Mouse (Mus musculus): Measurements from ENCODE around the gene Adrm1. TPM values are rescaled to one million over a fixed set of nuclear protein-coding genes. Genes with fewer than 3 reads are reported as not detected.

The Adrm1 gene
- polyA plus RNA-seq, 1 experiment: not detected

GRCm38 (mm10) chr2:180174121-180174520 is 2.8 kb downstream of the Adrm1 start:
- TF ChIP-seq CTCF (IDR thresholded peaks at IDR 0.05; ENCODE audit: insufficient read depth, low read depth, low read length) (no peak), POLR2A (IDR thresholded peaks at IDR 0.05; ENCODE audit: insufficient read depth, low read depth, low read length) (no peak)
- Histone ChIP-seq H3K4me3 (ENCODE audit: insufficient read depth, low read depth, low read length) (no peak overlapping the region), H3K4me1 (ENCODE audit: control insufficient read depth, insufficient read depth, low read length) (peaks cover 25% of the 10 kb centered on the region), H3K27ac (ENCODE audit: insufficient read depth, low read depth, low read length) (no peak overlapping the region)
- WGBS: 85% methylated on average over 5 of the region's 5 CpGs

- 88% methylated on average over 7 of the region's 7 CpGs for WGBS
- Histone ChIP-seq H3K4me3 (ENCODE audit: insufficient read depth, low read depth, low read length) (no peak overlapping the region), H3K4me1 (ENCODE audit: control insufficient read depth, insufficient read depth, low read length) (peaks cover 21% of the 10 kb centered on the region), H3K27ac (ENCODE audit: insufficient read depth, low read depth, low read length) (no peak overlapping the region)
- no peak for TF ChIP-seq POLR2A (IDR thresholded peaks at IDR 0.05; ENCODE audit: insufficient read depth, low read depth, low read length)
- TF ChIP-seq CTCF (IDR thresholded peaks at IDR 0.05; ENCODE audit: insufficient read depth, low read depth, low read length): no peak
These were observed 4.4 kb downstream of the Adrm1 start for GRCm38 (mm10) chr2:180175725-180176124.

DNA sequence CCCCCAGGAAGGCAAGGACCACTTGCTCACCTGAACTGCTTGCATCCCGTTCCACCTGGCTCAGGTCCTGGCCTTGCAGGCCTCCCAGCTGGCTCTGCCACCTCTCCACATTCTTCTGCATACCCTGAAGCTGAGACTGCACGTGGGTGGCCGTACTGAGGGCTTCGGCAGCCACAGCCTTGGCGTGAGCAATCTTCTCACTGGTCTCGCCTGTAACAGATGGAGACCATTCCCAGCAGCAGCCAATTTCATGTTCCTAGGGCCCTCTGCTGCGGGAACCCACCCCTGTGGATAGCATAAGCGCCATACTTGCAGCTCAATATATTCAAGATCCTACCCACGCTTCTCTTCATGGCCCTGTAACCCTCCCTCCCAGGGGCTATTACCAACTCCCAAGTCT is 10.3 kb downstream of the Adrm1 start:
- Histone ChIP-seq H3K27ac (ENCODE audit: insufficient read depth, low read depth, low read length) (no peak overlapping the region), H3K4me1 (ENCODE audit: control insufficient read depth, insufficient read depth, low read length) (0 out of 2 replicates have a peak, but pooled peaks cover 2% of the 10 kb centered on the region), H3K4me3 (ENCODE audit: insufficient read depth, low read depth, low read length) (no peak overlapping the region)
- no peak for TF ChIP-seq CTCF (IDR thresholded peaks at IDR 0.05; ENCODE audit: insufficient read depth, low read depth, low read length)
- no peak for TF ChIP-seq POLR2A (IDR thresholded peaks at IDR 0.05; ENCODE audit: insufficient read depth, low read depth, low read length)
- 87% methylated on average over 9 of the region's 9 CpGs for WGBS

DNA sequence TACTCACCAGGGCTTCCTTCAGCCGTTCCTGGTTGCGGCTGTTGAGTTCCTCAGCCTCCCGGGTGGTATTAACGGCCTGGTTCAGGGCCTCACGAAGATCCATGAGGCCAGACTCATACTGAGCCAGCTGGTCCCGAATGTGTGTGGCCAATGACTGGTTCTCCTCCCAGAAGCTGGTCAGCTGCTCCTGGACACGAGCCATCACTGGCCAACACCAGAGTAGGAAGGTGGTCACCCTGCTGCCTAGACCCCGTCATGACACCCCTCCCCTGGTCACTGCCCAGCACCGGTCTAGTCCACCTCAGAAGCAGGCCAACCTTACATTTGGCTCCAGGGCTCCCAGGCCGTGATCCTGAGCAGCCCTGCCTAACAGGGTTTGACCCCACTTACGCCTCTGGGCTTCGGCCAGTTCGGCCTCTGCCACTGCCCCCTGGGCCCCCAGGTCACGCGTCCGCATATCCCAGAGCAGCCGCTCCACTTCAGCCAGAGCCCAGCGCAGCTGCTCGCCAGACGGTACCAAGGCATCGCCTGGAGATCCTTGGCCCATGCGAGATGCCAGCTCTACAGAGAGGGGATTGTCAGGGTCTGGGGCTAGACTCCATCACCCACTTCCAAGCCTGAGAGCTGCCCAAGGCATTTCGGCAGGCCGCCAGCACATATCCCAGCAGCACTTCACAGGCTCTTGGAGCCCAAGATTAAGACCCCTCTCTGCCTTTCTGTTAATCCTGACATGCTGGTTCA is 12.9 kb downstream of the Adrm1 start:
- Histone ChIP-seq H3K4me1 (ENCODE audit: control insufficient read depth, insufficient read depth, low read length) (peaks cover 19% of the 10 kb centered on the region), H3K27ac (ENCODE audit: insufficient read depth, low read depth, low read length) (no peak overlapping the region), H3K4me3 (ENCODE audit: insufficient read depth, low read depth, low read length) (no peak overlapping the region)
- no peak for TF ChIP-seq POLR2A (IDR thresholded peaks at IDR 0.05; ENCODE audit: insufficient read depth, low read depth, low read length)
- no peak for TF ChIP-seq CTCF (IDR thresholded peaks at IDR 0.05; ENCODE audit: insufficient read depth, low read depth, low read length)
- 76% methylated on average over 24 of the region's 24 CpGs for WGBS

DNA sequence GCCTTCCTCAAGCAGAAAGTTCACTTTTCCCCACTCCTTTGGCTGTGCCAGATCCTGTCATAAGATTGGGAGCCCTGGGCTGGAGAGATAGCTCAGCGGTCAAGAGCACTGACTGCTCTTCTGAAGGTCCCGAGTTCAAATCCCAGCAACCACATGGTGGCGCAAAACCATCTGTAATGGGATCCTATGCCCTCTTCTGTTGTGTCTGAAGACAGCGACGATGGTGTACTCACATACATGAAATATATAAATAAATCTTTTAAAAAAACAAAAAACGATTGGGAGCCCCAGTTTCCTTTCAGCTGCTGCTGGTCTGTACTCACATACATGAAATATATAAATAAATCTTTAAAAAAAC is 13.4 kb downstream of the Adrm1 start:
- Histone ChIP-seq H3K4me1 (ENCODE audit: control insufficient read depth, insufficient read depth, low read length) (peaks cover 19% of the 10 kb centered on the region), H3K4me3 (ENCODE audit: insufficient read depth, low read depth, low read length) (no peak overlapping the region), H3K27ac (ENCODE audit: insufficient read depth, low read depth, low read length) (no peak overlapping the region)
- TF ChIP-seq POLR2A (IDR thresholded peaks at IDR 0.05; ENCODE audit: insufficient read depth, low read depth, low read length) (no peak), CTCF (IDR thresholded peaks at IDR 0.05; ENCODE audit: insufficient read depth, low read depth, low read length) (no peak)
- 74% methylated on average over 6 of the region's 6 CpGs for WGBS

DNA sequence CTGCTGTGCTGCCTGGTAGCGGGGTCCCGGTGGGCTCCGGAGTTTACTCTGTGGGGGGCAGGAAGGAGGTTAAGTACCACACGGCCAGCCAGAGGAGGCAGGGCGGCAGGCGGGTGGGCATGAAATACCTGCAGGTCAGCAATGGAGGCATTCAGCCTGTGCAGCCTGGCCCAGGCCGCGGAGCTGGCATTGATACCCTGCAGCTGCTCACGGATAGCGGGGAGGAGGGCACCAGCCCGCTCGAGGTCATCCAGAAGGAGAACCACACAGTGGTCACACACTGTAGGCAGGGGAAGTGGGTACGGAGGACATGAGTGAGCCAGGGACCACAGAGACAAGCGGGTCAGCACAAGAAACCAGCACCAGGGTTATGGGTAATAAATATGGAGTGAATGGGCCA is 14.4 kb downstream of the Adrm1 start:
- 90% methylated on average over 14 of the region's 14 CpGs for WGBS
- Histone ChIP-seq H3K4me1 (ENCODE audit: control insufficient read depth, insufficient read depth, low read length) (peaks cover 19% of the 10 kb centered on the region), H3K27ac (ENCODE audit: insufficient read depth, low read depth, low read length) (no peak overlapping the region), H3K4me3 (ENCODE audit: insufficient read depth, low read depth, low read length) (no peak overlapping the region)
- TF ChIP-seq POLR2A (IDR thresholded peaks at IDR 0.05; ENCODE audit: insufficient read depth, low read depth, low read length) (no peak), CTCF (IDR thresholded peaks at IDR 0.05; ENCODE audit: insufficient read depth, low read depth, low read length) (no peak)

DNA sequence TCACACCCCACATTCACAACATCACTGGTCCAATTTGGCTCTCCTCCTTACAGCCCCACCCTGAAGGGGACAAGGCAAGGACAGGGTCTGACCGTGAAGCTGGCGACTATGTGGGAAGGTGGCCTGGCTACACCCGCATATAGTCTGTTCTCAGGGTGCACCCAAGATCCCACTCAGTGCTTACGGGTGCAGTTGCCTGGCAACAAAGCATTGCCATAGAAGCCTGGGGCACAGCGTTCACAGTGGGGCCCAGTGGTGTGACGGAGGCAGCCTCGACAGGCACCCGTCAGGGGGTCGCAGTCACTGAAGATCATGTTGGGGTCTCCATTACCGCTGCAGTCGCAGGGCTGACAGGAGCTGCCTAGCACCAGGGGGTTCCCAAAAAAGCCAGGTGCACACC is 16.1 kb downstream of the Adrm1 start:
- H3K27ac ChIP-seq (ENCODE audit: insufficient read depth, low read depth, low read length): no peak overlapping the region
- peaks cover 19% of the 10 kb centered on the region for H3K4me1 ChIP-seq (ENCODE audit: control insufficient read depth, insufficient read depth, low read length)
- TF ChIP-seq POLR2A (IDR thresholded peaks at IDR 0.05; ENCODE audit: insufficient read depth, low read depth, low read length): no peak
- TF ChIP-seq CTCF (IDR thresholded peaks at IDR 0.05; ENCODE audit: insufficient read depth, low read depth, low read length): no peak
- 54% methylated on average over 11 of the region's 11 CpGs for WGBS
- no peak overlapping the region for H3K4me3 ChIP-seq (ENCODE audit: insufficient read depth, low read depth, low read length)

DNA sequence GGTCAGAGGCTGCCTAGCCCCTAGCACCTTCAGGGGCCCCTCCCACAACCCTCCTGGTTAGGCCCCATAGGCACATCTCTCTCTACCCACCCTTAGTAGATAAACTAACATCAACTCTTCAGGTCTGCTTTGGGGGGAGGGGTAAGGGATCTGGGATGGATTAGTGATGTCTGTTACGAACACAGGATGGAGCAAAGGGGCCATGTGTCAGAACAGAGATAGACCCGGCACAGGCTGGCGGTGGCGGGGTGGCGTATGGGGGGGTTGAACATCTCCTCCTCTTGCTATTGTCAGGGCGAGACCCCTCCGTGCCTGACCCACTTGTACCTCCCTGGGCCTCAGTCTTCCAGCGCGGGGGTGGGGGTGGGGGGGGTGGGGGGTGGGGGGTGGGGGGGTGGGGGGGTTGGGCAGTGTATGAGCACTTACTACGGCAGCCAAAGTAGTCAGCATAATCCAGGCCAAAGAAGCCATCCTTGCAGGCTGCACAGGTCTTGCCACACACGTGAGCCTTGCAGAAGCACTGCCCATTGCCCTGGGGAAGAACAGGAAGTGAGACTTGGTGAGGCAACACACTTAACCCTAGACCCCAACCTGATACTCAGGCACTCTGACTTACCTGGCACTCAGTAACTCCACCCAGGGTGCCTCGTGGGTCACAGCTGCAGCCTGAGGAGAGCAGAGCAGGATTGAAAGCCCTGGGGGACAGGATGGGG is 25.5 kb downstream of the Adrm1 start:
- Histone ChIP-seq H3K4me3 (ENCODE audit: insufficient read depth, low read depth, low read length) (no peak overlapping the region), H3K27ac (ENCODE audit: insufficient read depth, low read depth, low read length) (no peak overlapping the region), H3K4me1 (ENCODE audit: control insufficient read depth, insufficient read depth, low read length) (peaks cover 6% of the 10 kb centered on the region; the same call in 1 of the 2 replicates)
- TF ChIP-seq CTCF (IDR thresholded peaks at IDR 0.05; ENCODE audit: insufficient read depth, low read depth, low read length) (no peak), POLR2A (IDR thresholded peaks at IDR 0.05; ENCODE audit: insufficient read depth, low read depth, low read length) (no peak)
- 79% methylated on average over 10 of the region's 12 CpGs for WGBS

DNA sequence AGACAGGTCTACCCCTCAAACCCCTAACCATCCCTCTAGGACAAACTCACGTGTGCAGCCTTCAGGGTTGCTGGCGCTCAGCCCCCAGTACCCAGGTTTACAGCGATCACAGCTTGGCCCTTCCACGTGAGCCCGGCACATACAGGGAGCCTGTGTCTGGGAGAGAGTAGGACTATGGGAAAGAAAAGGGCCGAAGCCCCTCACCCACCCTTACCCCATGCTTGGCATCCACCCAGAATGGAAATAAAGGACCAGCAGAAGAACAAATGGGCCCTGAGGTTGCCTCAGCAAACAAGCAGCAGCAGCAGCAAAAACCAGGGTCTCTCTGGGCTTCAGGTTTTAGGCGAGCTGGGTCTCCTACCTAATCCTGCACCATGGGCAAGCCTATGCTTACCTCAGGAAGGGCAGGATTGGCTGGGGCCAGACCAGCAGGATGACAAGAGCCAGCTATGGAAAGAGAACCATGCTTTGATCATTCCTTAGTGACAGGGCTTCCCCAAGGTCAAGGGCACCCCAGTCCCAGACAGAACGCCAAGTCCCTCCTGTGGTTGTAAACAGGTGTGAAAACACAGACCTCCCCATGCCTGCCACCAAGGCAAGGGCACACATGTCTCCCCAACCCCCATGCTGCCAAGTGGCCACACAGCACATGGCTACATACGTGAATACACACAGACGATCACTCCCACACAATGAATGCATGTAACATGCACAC is 26.2 kb downstream of the Adrm1 start:
- no peak overlapping the region for H3K4me3 ChIP-seq (ENCODE audit: insufficient read depth, low read depth, low read length)
- WGBS: 58% methylated on average over 10 of the region's 10 CpGs
- H3K4me1 ChIP-seq (ENCODE audit: control insufficient read depth, insufficient read depth, low read length): peaks cover 11% of the 10 kb centered on the region; the same call in 1 of the 2 replicates
- no peak for TF ChIP-seq POLR2A (IDR thresholded peaks at IDR 0.05; ENCODE audit: insufficient read depth, low read depth, low read length)
- no peak for TF ChIP-seq CTCF (IDR thresholded peaks at IDR 0.05; ENCODE audit: insufficient read depth, low read depth, low read length)
- no peak overlapping the region for H3K27ac ChIP-seq (ENCODE audit: insufficient read depth, low read depth, low read length)
